Mouse (Mus musculus): ENCODE measurements around the gene Rbfox2.

- TF ChIP-seq CTCF (conservative IDR thresholded peaks at IDR 0.05; ENCODE audit: low read length) (no peak), POU5F1 (IDR thresholded peaks at IDR 0.05; ENCODE audit: borderline replicate concordance, low read length) (no peak)
These were observed 272.3 kb downstream of the Rbfox2 start for GRCm38 (mm10) chr15:77034526-77034925.

All from E14TG2a.4 (cell line).